Mouse (Mus musculus) fibroblast of lung, adult 2 months (primary cell): ENCODE measurements at regions not wholly inside any gene's neighbourhood (a gene's known extent, or its start where the extent isn't known, plus 50 kb on each side); places are given as distances from the start of the nearest gene placed in this dataset.
"Not testable (repeated sequence)": the region's sequence is repeated elsewhere in the genome, so short reads cannot be mapped to it uniquely, and the experiment has no call there.

Experiments used
- DNase-seq: peaks from one replicate; pipeline ENCODE4 v3.0.0-alpha.2; 2011; ENCODE audit warnings: low read depth

GRCm38 (mm10) chr12:32434506-32435002 lies 56.0 kb downstream of the Ccdc71l start:
- no peak for DNase-seq

- DNase-seq = peak; percentile 24
These were observed 56.6 kb downstream of the Ccdc71l start for GRCm38 (mm10) chr12:32435126-32435525.

- no peak for DNase-seq
These were observed 59.7 kb downstream of the Ccdc71l start for GRCm38 (mm10) chr12:32438209-32438608.

GRCm38 (mm10) chr12:32444770-32445169 lies 66.3 kb downstream of the Ccdc71l start:
- DNase-seq = no peak

- DNase-seq = no peak
These were observed 67.4 kb downstream of the Ccdc71l start for GRCm38 (mm10) chr12:32445874-32446273.

GRCm38 (mm10) chr12:32449373-32449772 lies 70.9 kb downstream of the Ccdc71l start:
- DNase-seq = no peak

GRCm38 (mm10) chr12:32451226-32451625 lies 72.7 kb downstream of the Ccdc71l start:
- DNase-seq = peak; percentile 40

- peak; percentile 47 for DNase-seq
These were observed 76.3 kb downstream of the Ccdc71l start for GRCm38 (mm10) chr12:32454794-32455193.

- not testable (repeated sequence) for DNase-seq
These were observed 76.7 kb downstream of the Ccdc71l start for GRCm38 (mm10) chr12:32455231-32455630.

- DNase-seq = no peak
These were observed 77.4 kb downstream of the Ccdc71l start for GRCm38 (mm10) chr12:32455913-32456312.

- no peak for DNase-seq
These were observed 78.3 kb downstream of the Ccdc71l start for GRCm38 (mm10) chr12:32456796-32457195.

GRCm38 (mm10) chr12:32458386-32458785 lies 79.9 kb downstream of the Ccdc71l start:
- no peak for DNase-seq

- DNase-seq = peak; percentile 33
These were observed 82.0 kb downstream of the Ccdc71l start for GRCm38 (mm10) chr12:32460330-32460998.

- DNase-seq = no peak
These were observed 86.9 kb downstream of the Ccdc71l start for GRCm38 (mm10) chr12:32465371-32465770.

GRCm38 (mm10) chr12:32469863-32470262 lies 91.4 kb downstream of the Ccdc71l start:
- DNase-seq = no peak

GRCm38 (mm10) chr12:32479451-32479850 lies 100.9 kb downstream of the Ccdc71l start:
- DNase-seq = no peak

- DNase-seq = no peak
These were observed 101.8 kb downstream of the Ccdc71l start for GRCm38 (mm10) chr12:32480268-32480667.

GRCm38 (mm10) chr12:32481051-32481450 lies 102.5 kb downstream of the Ccdc71l start:
- DNase-seq = no peak

- no peak for DNase-seq
These were observed 103.8 kb downstream of the Ccdc71l start for GRCm38 (mm10) chr12:32482343-32482742.

GRCm38 (mm10) chr12:32482777-32483176 lies 104.3 kb downstream of the Ccdc71l start:
- no peak for DNase-seq

- DNase-seq = no peak
These were observed 107.7 kb downstream of the Ccdc71l start for GRCm38 (mm10) chr12:32486246-32486645.

- no peak for DNase-seq
These were observed 108.2 kb downstream of the Ccdc71l start for GRCm38 (mm10) chr12:32486729-32487128.

- peak; percentile 33 for DNase-seq
These were observed 109.5 kb downstream of the Ccdc71l start for GRCm38 (mm10) chr12:32487883-32488577.

- no peak for DNase-seq
These were observed 110.0 kb downstream of the Ccdc71l start for GRCm38 (mm10) chr12:32488578-32488892.
